Mouse (Mus musculus) lung, embryonic 15.5 days (tissue): Measurements from ENCODE around the gene Cphx1. TPM values are rescaled to one million over a fixed set of nuclear protein-coding genes. Genes with fewer than 3 reads are reported as not detected.
"Not testable (repeated sequence)": the region's sequence is repeated elsewhere in the genome, so short reads cannot be mapped to it uniquely, and the experiment has no call there.

ENCODE experiments used
- ATAC-seq: fragments of 200-750 bp; cut with Nextera tagmentation; 2 replicates; pipeline ENCODE4 v1.8.0; 2017; ENCODE audit warnings: moderate number of reproducible peaks, borderline replicate concordance; ENCODE audit not compliant: low FRiP score, low TSS enrichment; ENCODE audit errors: extremely low read depth
- H3K27ac ChIP-seq: fragments of 300-500 bp; sonication (generic); 2 replicates; pipeline ENCODE4 v1.5.1; 2015; ENCODE audit warnings: moderate library complexity, mild to moderate bottlenecking, inconsistent platforms
- H3K27me3 ChIP-seq: fragments of 300-500 bp; sonication (generic); 2 replicates; pipeline ENCODE4 v1.6.1; 2015; ENCODE audit warnings: inconsistent platforms
- H3K36me3 ChIP-seq: fragments of 300-500 bp; sonication (generic); 2 replicates; pipeline ENCODE4 v1.6.1; 2015; ENCODE audit warnings: inconsistent platforms
- H3K4me1 ChIP-seq: fragments of 300-500 bp; sonication (generic); 2 replicates; pipeline ENCODE4 v1.6.1; 2015; ENCODE audit warnings: inconsistent platforms
- H3K4me2 ChIP-seq: fragments of 300-500 bp; sonication (generic); 2 replicates; pipeline ENCODE4 v1.6.1; 2015; ENCODE audit warnings: inconsistent platforms, mild to moderate bottlenecking, moderate library complexity
- H3K4me3 ChIP-seq: fragments of 300-500 bp; sonication (generic); 2 replicates; pipeline ENCODE4 v1.5.1; 2015; ENCODE audit warnings: mild to moderate bottlenecking, inconsistent platforms
- H3K9ac ChIP-seq: fragments of 300-500 bp; sonication (generic); 2 replicates; pipeline ENCODE4 v1.6.1; 2015; ENCODE audit warnings: inconsistent platforms
- H3K9me3 ChIP-seq: fragments of 300-500 bp; sonication (generic); 2 replicates; pipeline ENCODE4 v1.6.1; 2016; ENCODE audit warnings: inconsistent platforms
- WGBS: fragments of 180-500 bp; shearing (Covaris S2); methylation state at CpG from one replicate; pipeline ENCODE4 v1.1.7; 2015; 5-methylcytosine and 5-hydroxymethylcytosine counted together
- polyA plus RNA-seq: library from polyadenylated mRNA; unstranded; fragments of >200 nt; fragmentation: Nextera tagmentation; extraction: Ambion mirVana; gene quantifications from 2 replicates; pipeline ENCODE4 v1.2.1, GENCODE M21; 2015

Gene Cphx1
- polyA plus RNA-seq, 1 experiment from 2014 or later: not detected

DNA sequence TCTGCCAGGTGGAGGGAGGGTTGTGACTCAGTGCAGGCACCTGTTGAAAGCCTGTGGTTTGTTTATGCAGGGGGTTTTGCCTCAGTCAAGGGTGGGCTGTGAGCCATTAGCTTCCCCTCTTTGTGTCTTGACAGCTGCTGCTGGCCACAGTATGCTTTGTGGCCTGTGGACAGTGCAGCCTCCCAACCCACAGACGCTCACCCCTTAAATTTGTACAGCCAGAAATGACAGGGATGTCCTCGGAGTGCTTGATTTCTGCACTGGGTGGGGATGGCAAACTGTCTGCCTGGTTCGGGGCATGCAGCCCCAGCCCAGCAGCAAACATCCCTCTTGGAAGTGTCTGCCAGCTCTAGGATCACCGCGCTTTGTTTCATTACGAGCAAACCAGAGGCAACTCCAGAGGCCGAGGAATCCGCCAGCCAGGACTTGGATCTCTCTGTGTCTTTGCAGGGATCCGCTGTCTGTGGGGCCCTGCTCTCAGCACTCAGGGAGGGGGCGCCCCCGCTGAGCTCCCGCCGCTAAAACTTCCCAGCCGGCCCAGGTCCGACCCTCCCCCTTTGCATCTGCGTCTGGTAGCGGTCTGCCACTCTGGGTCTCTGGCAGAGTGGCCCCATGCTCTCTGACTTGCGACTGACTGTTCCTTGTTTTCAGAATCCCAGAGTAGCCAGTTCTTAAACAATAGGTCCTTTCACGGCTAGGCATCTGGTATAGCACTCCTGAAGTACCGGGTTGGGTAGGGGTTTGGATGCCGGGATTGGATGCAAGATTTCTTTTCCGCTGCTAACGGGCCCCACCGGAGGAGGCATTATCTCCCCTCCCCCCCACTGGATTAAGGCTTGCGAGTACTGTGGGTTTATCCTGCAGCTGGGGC is 40.5 kb downstream of the Cphx1 start, which contains the start of gene Duxbl1:
Gene Duxbl1 (plus strand): TSS at position 207 of the 871 bp plus-strand sequence.
- ATAC-seq: peak; percentile 75; the same call in 1 of the 2 replicates
- not testable (repeated sequence) for H3K36me3 ChIP-seq, H3K9ac ChIP-seq, H3K4me1 ChIP-seq, H3K9me3 ChIP-seq, H3K27me3 ChIP-seq
- WGBS: no CpG with 5 or more reads among the region's 25 CpGs
- Histone ChIP-seq H3K4me3 (peak within 1 kb of the TSS; percentile 27), H3K4me2 (peak within 1 kb of the TSS; percentile 51), H3K27ac (peak within 1 kb of the TSS; percentile 78)

DNA sequence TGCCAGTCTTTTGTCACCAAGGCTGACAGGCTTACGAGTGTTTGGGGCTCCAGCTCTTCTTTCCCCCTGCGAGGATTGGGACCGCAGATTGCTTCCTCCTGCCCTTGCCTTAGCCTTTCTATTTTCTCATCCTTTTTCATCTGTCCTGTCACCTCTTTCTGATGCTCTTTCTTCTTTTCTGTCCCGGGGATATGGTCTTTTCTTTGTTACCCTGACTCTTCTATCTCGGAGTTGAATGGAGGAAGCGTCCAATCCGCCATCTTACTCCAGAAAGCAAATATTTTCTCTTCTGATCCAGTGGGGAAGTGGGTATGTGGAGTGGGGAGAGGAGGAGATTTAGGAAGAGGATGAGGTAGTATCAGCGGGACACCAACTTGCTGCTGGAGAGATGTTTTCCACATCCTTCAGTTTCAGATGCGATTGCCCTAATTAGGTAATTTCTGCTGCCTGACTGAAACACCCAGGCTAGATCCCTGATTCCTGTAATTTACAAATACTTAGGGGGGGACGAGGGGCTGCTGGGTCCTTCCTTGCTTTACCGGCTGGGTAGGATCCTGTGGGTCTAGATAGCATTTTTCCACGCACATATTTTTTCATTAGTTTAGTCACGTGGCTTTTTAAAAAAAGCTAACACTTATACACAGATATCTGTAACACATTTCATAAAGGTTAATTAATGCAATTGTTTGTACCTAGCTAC is 41.3 kb downstream of the Cphx1 start:
- peak overlapping the region; percentile 78 for H3K27ac ChIP-seq
- not testable (repeated sequence) for H3K36me3 ChIP-seq, H3K27me3 ChIP-seq, H3K9me3 ChIP-seq, H3K4me1 ChIP-seq, H3K9ac ChIP-seq
- H3K4me2 ChIP-seq: peak overlapping the region; percentile 51
- peak overlapping the region; percentile 27 for H3K4me3 ChIP-seq
- 1% methylated on average over 8 of the region's 13 CpGs for WGBS
- 0 out of 2 replicates have a peak, but pooled peaks have one; percentile 5 for ATAC-seq

GRCm38 (mm10) chr14:25981880-25982279 is 43.8 kb downstream of the Cphx1 start:
- not testable (repeated sequence) for H3K9ac ChIP-seq, H3K27ac ChIP-seq, H3K4me1 ChIP-seq, H3K4me2 ChIP-seq, H3K9me3 ChIP-seq, H3K27me3 ChIP-seq, H3K36me3 ChIP-seq, ATAC-seq, H3K4me3 ChIP-seq
- 27% methylated on average over 7 of the region's 9 CpGs for WGBS

Other genes with a start within 250 kb of the Cphx1 start
- 23.1 and 24.3 TPM in 2 replicates for gene Ppif, start 244.2 kb upstream of the Cphx1 start, polyA plus RNA-seq
- gene Zcchc24, start 169.3 kb upstream of the Cphx1 start, polyA plus RNA-seq: 21.4 and 22.4 TPM in 2 replicates
- gene Anxa11, start 96.1 kb upstream of the Cphx1 start, polyA plus RNA-seq: 23.3 and 26.1 TPM in 2 replicates
- 2.5 and 2.7 TPM in 2 replicates for gene Plac9a, start 35.2 kb upstream of the Cphx1 start, polyA plus RNA-seq
- gene Tmem254a, start 10.6 kb upstream of the Cphx1 start, polyA plus RNA-seq: 3.0 and 3.6 TPM in 2 replicates
- gene Duxbl1, start 40.3 kb downstream of the Cphx1 start, polyA plus RNA-seq: 1.3 and 2.3 TPM in 2 replicates
- 60.0 and 62.6 TPM in 2 replicates for gene Gm9780, start 104.4 kb downstream of the Cphx1 start, polyA plus RNA-seq
- 39.1 and 42.6 TPM in 2 replicates for gene Tmem254c, start 129.1 kb downstream of the Cphx1 start, polyA plus RNA-seq
- gene Cphx2, start 143.2 kb downstream of the Cphx1 start, polyA plus RNA-seq: not detected in 2 replicates
- not detected in 2 replicates for gene Cphx3, start 144.0 kb downstream of the Cphx1 start, polyA plus RNA-seq
- gene Duxbl2, start 180.0 kb downstream of the Cphx1 start, polyA plus RNA-seq: 0.34 and 0.52 TPM in 2 replicates
- gene Plac9b, start 244.2 kb downstream of the Cphx1 start, polyA plus RNA-seq: 64.6 and 69.3 TPM in 2 replicates